Mouse (Mus musculus) kidney, adult 2 months (tissue): ENCODE results near the gene Strn4.

ENCODE experiments used
- CTCF ChIP-seq: fragments of 200-500 bp; conservative IDR thresholded peaks from 2 replicates; pipeline ENCODE4 v1.5.1; 2011; ENCODE audit warnings: low read depth, mild to moderate bottlenecking, control low read depth, low read length, moderate library complexity, mixed read lengths; ENCODE audit not compliant: insufficient read depth, insufficient read length
- POLR2A ChIP-seq: fragments of 200-500 bp; IDR thresholded peaks from one replicate; pipeline ENCODE4 v1.6.1; 2011; ENCODE audit warnings: low read depth, low read length, control low read depth

GRCm38 (mm10) chr7:16825785-16826184, 10.1 kb downstream of the Strn4 start:
- TF ChIP-seq CTCF (0 out of 2 replicates have a peak, but pooled peaks have one; percentile 25), POLR2A (no peak)
